Mouse (Mus musculus) brain, embryonic 14.5 days (tissue): ENCODE data around the gene Slc1a2.

Experiments used
- CTCF ChIP-seq: fragments of 200-500 bp; IDR thresholded peaks from 2 replicates; pipeline ENCODE4 v1.5.1; 2012; ENCODE audit warnings: inconsistent platforms, mild to moderate bottlenecking, moderate library complexity, borderline replicate concordance; ENCODE audit not compliant: insufficient read depth, insufficient read length; ENCODE audit errors: extremely low read depth
- POLR2A ChIP-seq: fragments of 200-500 bp; IDR thresholded peaks from 2 replicates; pipeline ENCODE4 v1.6.1; 2012; ENCODE audit warnings: mild to moderate bottlenecking, inconsistent platforms, borderline replicate concordance; ENCODE audit not compliant: poor library complexity, insufficient read depth, insufficient read length, severe bottlenecking; ENCODE audit errors: extremely low read depth

GRCm38 (mm10) chr2:102807633-102808032 is 149.2 kb downstream of the Slc1a2 start:
- TF ChIP-seq POLR2A, result no peak
- TF ChIP-seq CTCF, result no peak
